Mouse (Mus musculus): ENCODE data around the gene Got1.
"Not testable (repeated sequence)": the region's sequence is repeated elsewhere in the genome, so short reads cannot be mapped to it uniquely, and the experiment has no call there.

Got1 gene

GRCm38 (mm10) chr19:43521362-43521761, 3.0 kb downstream of the Got1 start:
- DNase-seq (ENCODE audit: low spot score): no peak

GRCm38 (mm10) chr19:43520402-43520801, 4.0 kb downstream of the Got1 start:
- DNase-seq (ENCODE audit: low spot score): no peak

GRCm38 (mm10) chr19:43519226-43519625, 5.2 kb downstream of the Got1 start:
- DNase-seq (ENCODE audit: low spot score): no peak

- no peak for DNase-seq (ENCODE audit: low spot score)
These were observed 6.1 kb downstream of the Got1 start for GRCm38 (mm10) chr19:43518261-43518660.

GRCm38 (mm10) chr19:43517808-43518207, 6.6 kb downstream of the Got1 start:
- no peak for DNase-seq (ENCODE audit: low spot score)

GRCm38 (mm10) chr19:43517320-43517719, 7.1 kb downstream of the Got1 start:
- no peak for DNase-seq (ENCODE audit: low spot score)

GRCm38 (mm10) chr19:43516397-43517035, 7.9 kb downstream of the Got1 start:
- DNase-seq (ENCODE audit: low spot score): no peak

GRCm38 (mm10) chr19:43515668-43516396, 8.6 kb downstream of the Got1 start:
- DNase-seq (ENCODE audit: low spot score): no peak

- DNase-seq (ENCODE audit: low spot score): no peak
These were observed 10.5 kb downstream of the Got1 start for GRCm38 (mm10) chr19:43513874-43514273.

- no peak for DNase-seq (ENCODE audit: low spot score)
These were observed 12.5 kb downstream of the Got1 start for GRCm38 (mm10) chr19:43511621-43512620.

GRCm38 (mm10) chr19:43510436-43511220, 13.8 kb downstream of the Got1 start:
- DNase-seq (ENCODE audit: low spot score): no peak

- no peak for DNase-seq (ENCODE audit: low spot score)
These were observed 19.0 kb downstream of the Got1 start for GRCm38 (mm10) chr19:43505441-43505840.

- DNase-seq (ENCODE audit: low spot score): not testable (repeated sequence)
These were observed 20.8 kb downstream of the Got1 start for GRCm38 (mm10) chr19:43503593-43503992.

- DNase-seq (ENCODE audit: low spot score): no peak
These were observed 21.8 kb downstream of the Got1 start for GRCm38 (mm10) chr19:43502630-43503029.

GRCm38 (mm10) chr19:43498874-43499273, 25.5 kb downstream of the Got1 start:
- no peak for DNase-seq (ENCODE audit: low spot score)

GRCm38 (mm10) chr19:43497440-43497839, 27.0 kb downstream of the Got1 start:
- DNase-seq (ENCODE audit: low spot score): no peak

- DNase-seq (ENCODE audit: low spot score): peak; percentile 58
These were observed 28.6 kb downstream of the Got1 start for GRCm38 (mm10) chr19:43495846-43496245.

GRCm38 (mm10) chr19:43494914-43495313, 29.5 kb downstream of the Got1 start:
- DNase-seq (ENCODE audit: low spot score): no peak

- no peak for DNase-seq (ENCODE audit: low spot score)
These were observed 30.5 kb downstream of the Got1 start for GRCm38 (mm10) chr19:43493878-43494277.

- DNase-seq (ENCODE audit: low spot score): not testable (repeated sequence)
These were observed 31.1 kb downstream of the Got1 start for GRCm38 (mm10) chr19:43493316-43493715.

- peak; percentile 25 for DNase-seq (ENCODE audit: low spot score)
These were observed 37.0 kb downstream of the Got1 start for GRCm38 (mm10) chr19:43487429-43487828.

GRCm38 (mm10) chr19:43480512-43480911, 43.9 kb downstream of the Got1 start:
- no peak for DNase-seq (ENCODE audit: low spot score)

Measured in urinary bladder, postnatal 14 days (tissue).